Mouse (Mus musculus) brain, embryonic 14.5 days (tissue): ENCODE measurements at regions not wholly inside any gene's neighbourhood (a gene's known extent, or its start where the extent isn't known, plus 50 kb on each side); places are given as distances from the start of the nearest gene placed in this dataset.
"Not testable (repeated sequence)": the region's sequence is repeated elsewhere in the genome, so short reads cannot be mapped to it uniquely, and the experiment has no call there.

Experiments
- CTCF ChIP-seq: fragments of 200-500 bp; IDR thresholded peaks from 2 replicates; pipeline ENCODE4 v1.5.1; 2012; ENCODE audit warnings: inconsistent platforms, mild to moderate bottlenecking, moderate library complexity, borderline replicate concordance; ENCODE audit not compliant: insufficient read depth, insufficient read length; ENCODE audit errors: extremely low read depth
- POLR2A ChIP-seq: fragments of 200-500 bp; IDR thresholded peaks from 2 replicates; pipeline ENCODE4 v1.6.1; 2012; ENCODE audit warnings: mild to moderate bottlenecking, inconsistent platforms, borderline replicate concordance; ENCODE audit not compliant: poor library complexity, insufficient read depth, insufficient read length, severe bottlenecking; ENCODE audit errors: extremely low read depth

GRCm38 (mm10) chr2:72667396-72667795 is 191.4 kb downstream of the Cdca7 start:
- TF ChIP-seq CTCF, POLR2A: not testable (repeated sequence)
